Mouse (Mus musculus): ENCODE results near the gene Tbk1.

DNA sequence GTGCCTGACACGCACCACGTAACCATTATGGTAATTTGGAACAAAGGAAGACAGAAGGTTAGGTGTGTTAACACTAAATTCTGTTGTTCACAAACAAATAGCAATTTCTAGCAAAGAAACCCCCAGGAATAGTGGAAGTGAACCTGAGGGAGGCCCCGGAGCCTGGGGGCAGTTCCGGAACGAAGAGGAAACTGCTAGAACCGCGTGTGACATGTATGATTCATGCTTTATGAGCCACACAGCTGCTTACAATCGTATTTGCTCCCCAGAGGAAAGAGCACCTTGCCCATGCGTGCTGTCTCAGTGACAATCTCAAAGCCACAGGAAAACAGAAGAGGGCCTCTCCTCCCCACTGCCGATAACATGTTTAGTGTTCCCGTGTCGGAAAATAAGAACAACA, 3.6 kb downstream of the Tbk1 start:
- TF ChIP-seq POLR2A (IDR thresholded peaks at IDR 0.05; ENCODE audit: insufficient read depth, low read depth, low read length) = no peak
- no peak for TF ChIP-seq CTCF (IDR thresholded peaks at IDR 0.05; ENCODE audit: insufficient read depth, low read depth, low read length)
